Mouse (Mus musculus): ENCODE results near the gene Mllt3.

GRCm38 (mm10) chr4:87759625-87760024 is 273.5 kb downstream of the Mllt3 start:
- TF ChIP-seq GATA1 (IDR thresholded peaks at IDR 0.05; ENCODE audit: borderline replicate concordance, low read length) (no peak), FLI1 (IDR thresholded peaks at IDR 0.05; ENCODE audit: low read length) (no peak)

Measured in megakaryocyte, embryonic 14.5 days (primary cell).